Mouse (Mus musculus): ENCODE measurements around the gene Dgkb.

- TF ChIP-seq CTCF (IDR thresholded peaks at IDR 0.05; ENCODE audit: borderline replicate concordance, control insufficient read depth, extremely low read depth, insufficient read depth, low read length, poor library complexity) (no peak), POLR2A (IDR thresholded peaks at IDR 0.05; ENCODE audit: control insufficient read depth, extremely low read depth, insufficient read depth, low read length, poor library complexity) (no peak)
Measured at GRCm38 (mm10) chr12:38309885-38310284, 492.4 kb downstream of the Dgkb start.

All from thymus, adult 2 months (tissue).